Mouse (Mus musculus): ENCODE measurements around the gene Osbpl8.
"Not testable (repeated sequence)": the region's sequence is repeated elsewhere in the genome, so short reads cannot be mapped to it uniquely, and the experiment has no call there.

Gene Osbpl8

DNA sequence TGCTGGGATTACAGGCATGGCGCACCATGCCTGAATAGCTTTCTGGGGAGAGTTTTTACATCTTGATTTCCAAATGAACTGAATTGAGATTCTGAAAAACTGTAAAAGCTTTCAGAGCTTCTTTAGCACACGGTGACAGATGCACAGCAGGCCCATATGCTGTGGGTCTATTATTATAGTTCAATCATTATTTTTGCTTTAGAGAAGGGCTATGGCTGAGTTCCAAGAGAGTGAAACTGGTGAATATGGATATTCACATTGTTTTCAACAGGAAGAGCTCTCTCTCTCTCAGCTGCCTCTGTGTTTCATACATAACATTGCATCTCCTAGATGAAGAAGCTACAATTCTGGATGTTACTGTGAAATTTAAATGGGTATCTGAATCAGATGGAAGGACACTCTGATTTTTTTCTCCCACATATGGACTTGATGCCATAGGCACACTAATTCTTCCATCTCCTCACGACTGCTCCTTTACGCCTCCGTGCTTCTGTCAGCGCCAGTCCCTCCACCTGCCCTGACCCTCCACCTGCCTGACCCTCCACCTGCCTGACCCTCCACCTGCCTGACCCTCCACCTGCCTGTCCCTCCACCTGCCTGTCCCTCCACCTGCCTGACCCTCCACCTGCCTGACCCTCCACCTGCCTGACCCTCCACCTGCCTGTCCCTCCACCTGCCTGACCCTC lies 25.7 kb downstream of the Osbpl8 start:
- no peak for DNase-seq

DNA sequence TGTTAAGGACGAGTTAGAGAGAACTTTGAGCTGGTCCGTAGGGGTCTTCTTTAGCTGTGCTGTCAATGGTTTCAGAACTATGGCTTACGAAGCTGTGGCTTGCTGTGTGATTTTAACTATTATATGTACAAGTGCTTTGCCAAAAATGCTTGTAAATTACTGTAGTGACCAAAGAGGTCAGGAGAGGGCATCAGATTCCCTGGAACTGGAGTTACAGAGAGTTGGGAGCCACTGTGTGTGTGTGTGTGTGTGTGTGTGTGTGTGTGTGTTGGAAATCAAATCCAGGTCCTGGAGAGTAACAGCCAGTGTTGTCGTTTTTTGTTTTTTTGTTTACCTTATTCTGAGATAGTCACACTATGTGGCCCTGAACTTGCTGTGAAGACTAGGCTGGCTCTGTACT lies 29.0 kb downstream of the Osbpl8 start:
- DNase-seq: no peak

DNA sequence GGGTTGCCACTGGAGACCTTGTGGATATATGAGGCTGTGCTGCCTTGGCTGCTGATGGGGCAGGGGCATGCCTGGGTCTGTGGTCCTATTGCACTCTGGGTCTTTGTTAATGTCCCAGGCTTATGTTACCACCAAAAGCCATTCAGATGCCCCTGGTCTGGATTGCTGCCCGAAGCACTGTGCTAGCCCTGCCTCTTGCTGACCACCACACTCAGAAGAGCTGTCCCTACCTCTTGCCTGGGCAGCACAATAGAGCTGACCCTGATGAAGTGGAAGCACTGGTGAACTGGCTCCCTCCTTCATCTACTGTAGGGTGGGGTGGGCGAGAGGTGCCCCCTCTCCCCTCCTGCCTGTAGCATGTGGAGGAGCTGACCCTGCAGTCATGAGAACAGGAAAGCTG lies 31.6 kb downstream of the Osbpl8 start:
- no peak for DNase-seq

DNA sequence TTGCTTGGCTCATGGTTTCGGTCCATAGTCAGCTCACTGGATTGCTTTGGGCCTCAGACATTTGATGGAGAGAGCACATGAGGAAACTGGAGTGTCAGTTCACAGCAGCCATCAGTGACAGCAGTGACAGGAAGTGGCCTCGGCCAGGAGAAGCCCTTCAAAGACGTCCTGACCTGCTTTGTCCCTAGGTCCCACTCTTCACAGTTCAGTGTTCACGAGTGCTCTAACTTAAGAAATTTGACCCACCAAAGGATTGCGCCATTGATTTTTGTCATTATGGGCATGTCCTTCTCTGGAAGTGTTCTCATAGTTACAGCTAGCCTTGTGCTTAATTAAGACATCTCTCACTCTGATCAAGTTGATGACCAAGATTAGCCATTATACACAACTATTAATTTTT lies 34.2 kb downstream of the Osbpl8 start:
- not testable (repeated sequence) for DNase-seq

DNA sequence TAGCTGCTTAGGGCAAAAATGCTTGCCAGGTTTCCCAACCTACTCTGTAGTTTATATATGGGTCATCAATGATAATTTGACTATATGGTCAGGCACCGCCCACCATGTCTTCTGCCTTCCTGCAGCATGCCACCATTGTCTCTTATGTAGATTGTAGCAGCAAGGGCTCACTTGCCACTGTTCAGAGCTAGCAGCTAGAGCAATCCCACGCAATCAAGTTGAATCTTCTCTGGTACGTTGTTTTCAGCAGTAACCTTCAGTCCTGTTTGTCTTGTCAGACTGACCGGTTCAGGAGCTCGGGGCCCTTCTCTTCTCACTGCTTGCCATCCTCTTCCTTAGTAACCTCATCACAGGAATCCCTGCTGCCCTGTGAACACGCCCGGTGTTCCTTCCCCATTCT lies 36.6 kb downstream of the Osbpl8 start:
- no peak for DNase-seq

DNA sequence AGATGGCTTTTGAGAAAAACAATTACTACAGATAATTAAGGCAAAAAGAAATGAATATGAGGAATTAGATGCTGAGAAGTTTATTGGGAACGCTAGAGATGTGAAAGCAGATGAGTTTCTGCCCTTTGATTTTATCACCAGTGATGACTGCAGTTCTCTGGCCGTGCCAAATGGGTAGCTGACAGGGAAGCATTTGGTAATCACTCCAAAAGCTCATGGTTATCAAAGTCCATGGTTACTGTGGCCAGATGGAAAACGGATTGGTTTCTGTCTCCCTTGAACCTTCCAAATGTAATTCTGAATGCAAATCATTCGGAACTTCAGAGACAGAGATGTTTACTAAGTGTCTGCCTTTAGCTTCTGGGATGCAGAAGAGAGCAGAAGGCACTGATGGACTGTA lies 37.1 kb downstream of the Osbpl8 start:
- DNase-seq: no peak

DNA sequence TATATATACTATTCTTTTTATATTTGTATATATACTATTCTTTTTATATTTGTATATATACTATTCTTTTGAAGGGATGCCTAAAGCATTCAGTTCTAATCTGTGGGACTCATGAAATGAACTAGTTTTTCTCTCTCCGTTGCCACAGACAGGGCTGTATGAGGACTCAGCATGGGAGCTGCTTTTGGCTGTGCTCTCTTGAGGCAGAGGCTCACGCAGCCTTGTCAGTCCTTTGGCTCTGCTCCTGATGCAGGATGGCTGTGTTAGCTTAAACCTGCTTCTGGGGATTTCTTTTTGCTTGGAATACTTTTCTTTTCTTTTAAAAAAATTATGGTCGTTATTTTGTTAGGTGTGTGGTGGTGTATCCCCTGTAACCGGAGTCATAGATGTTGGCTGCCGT lies 39.5 kb downstream of the Osbpl8 start:
- DNase-seq: no peak

DNA sequence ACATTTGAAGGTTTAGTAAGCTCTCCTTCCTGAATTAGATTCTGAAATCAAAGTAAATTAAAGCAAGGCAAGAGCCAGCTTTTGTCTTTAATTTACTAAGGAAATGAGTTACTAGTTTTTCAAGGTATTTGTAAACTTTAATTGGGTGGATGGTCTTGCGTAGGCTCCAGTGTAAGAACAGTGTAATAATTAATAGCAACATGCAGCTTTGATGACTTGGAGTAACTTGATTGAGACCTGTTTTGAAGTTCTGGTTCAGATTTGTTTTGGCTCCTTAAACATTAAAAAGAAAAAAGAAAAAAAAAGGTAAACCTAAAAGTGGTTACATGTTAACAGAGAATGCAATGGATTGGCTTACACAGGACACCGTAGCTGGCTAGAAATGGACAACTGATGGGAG lies 40.9 kb downstream of the Osbpl8 start:
- no peak for DNase-seq

DNA sequence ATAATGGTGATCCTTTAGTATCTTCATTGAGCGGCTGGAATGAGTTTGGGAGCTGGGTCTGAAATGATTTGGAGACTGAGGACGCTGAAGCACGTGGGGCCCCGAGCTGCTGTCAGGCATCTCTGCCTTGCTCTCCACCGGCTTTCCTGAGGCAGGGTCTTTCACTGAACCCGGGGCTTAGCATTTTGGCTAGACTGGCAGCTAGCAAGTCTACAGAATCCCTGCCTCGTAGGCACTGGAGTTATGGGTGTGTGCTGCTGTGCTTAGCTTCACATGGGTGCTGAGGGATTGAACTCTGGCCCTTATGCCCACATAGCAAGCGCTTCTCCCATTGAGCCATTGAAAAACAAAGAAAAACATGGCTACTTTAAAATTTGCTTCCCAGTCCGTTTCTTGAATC lies 42.8 kb downstream of the Osbpl8 start:
- DNase-seq: no peak

DNA sequence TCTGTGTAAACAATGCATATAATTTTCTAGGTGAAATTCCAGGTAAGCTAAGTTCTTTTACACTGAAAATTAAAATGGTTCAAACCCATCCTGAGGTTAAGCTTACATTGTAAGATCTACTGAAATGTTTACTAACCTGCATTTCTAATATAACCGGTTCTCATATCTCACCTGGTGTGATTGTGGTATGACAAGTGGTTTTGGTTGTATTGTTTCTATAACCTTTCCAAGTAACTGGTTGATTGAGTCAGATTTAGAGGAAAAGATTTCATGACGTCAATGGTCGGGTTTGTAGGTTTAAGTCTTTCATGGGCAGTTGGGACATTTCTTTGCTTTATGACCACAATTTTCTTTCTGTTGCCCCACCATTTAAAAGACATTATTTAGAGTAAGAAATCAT lies 49.5 kb downstream of the Osbpl8 start:
- no peak for DNase-seq

DNA sequence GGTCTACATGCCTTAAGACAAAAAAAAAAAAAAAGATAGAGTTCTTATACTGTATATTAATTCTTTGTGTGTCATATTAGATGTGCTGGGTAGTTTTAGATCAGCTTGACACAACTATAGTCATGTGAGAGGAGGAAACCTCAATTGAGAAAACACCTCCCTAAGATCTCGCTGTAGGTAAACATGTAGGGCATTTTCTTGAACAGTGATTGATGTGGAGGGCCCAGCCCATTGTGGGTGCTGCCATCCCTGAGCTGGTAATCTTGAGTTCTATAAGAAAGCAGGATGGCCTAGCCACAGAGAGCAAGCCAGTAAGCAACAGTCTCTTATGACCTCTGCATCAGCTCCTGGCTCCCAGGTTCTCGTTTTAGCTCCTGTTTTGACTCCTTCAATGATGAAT lies 50.1 kb downstream of the Osbpl8 start:
- no peak for DNase-seq

DNA sequence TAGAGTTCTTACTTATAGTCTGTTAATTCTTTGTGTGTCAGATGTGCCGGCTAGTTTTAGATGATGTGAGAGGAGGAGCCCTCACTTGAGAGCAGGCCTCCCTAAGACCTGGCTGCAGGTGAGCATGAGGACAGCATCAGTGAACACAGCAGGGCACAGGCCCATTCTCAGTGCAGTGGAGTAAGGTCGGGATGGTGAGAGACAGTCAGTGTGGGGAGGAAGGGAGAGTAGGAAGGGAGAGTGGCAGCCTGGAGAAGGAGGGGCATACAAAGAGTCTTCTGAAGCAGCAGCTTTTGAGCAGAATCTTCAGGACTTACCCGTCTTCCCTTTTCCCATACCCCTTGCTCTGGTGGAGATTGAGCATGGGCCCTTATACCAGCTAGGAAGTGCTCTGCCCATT lies 51.0 kb downstream of the Osbpl8 start:
- no peak for DNase-seq

DNA sequence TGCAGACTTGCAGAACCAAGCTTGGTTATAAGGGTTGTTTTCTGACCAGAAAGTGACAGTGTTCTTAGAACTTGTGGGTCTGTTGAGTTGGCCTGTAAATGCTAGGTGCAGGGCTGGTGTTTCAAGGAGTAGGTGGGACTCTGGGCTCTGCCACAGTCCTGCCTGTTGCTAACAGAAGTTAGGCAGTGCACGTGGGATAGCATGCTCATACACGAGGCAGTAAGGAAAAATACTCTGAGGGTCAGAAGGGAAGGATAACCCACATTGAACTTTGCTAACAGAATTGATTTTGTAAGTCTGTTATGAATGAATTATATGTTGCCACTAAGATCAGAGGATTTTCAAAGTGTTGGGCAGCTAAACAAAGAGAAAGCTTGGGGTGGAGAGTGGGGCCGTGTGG lies 51.6 kb downstream of the Osbpl8 start:
- DNase-seq: no peak

DNA sequence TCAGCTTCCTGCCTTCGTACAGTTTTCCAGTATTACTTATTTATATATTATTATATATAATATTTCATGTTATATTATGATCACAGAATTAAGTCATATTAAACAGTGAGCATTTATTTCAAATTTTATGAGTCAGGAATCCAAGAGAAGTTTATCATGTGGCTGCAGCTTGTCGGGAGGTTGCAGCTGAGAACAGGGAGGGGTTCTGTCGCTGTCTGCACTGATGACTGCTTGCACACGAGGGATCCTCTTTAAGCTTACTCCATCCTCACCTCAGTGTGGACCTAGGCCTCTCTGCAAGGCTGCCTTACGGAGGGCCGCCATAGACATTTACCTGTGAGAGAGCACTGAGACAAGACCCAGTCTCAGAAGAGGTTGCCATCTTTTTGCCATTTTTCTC lies 58.0 kb downstream of the Osbpl8 start:
- no peak for DNase-seq

DNA sequence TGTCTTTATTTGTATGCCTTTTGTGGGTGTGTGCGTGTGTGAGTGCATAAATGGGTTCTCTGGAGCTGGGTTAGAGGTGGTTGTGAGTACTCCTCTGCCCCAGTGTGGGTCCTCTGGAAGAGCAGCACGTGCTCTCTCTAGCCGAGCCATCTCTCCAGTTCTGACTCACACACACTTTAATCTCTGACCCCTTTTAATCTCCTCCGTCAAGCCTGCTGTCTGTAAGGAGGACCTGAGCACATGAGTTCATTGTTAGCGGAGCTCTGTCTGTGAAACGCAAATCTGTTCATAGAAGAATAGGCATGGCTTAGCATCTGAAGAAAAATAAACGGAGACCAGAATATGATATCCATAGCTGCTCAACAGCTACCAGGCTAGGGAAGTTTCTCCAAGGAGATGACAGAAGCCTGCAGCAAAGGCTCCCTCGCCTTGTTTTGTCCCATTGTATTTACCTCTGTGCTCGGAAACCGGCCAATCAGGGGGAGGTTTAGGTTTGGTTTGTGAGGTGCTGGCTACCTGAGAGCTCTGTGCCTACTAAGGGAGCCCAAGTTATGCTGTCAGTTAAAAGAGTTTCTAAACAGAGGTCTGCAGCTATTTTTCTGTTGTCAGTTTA lies 58.8 kb downstream of the Osbpl8 start:
- no peak for DNase-seq

DNA sequence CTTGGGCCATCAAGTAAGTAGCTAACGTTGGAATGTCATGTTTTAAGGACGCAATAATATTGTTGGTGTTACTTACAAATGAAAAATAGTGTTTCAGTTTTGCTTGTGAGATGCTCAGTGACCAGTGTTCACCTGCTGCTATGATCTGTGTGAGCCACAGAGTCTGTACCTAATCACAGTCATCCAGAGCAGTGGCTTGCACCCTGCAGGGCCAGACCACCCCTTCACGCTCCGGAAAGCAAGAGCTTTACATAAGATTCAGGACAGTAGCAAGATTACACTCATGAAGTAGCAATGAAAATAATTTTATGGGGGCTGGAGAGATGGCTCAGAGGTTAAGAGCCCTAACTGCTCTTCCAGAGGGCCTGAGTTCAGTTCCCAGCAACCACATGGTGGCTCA lies 60.1 kb downstream of the Osbpl8 start:
- DNase-seq: no peak

DNA sequence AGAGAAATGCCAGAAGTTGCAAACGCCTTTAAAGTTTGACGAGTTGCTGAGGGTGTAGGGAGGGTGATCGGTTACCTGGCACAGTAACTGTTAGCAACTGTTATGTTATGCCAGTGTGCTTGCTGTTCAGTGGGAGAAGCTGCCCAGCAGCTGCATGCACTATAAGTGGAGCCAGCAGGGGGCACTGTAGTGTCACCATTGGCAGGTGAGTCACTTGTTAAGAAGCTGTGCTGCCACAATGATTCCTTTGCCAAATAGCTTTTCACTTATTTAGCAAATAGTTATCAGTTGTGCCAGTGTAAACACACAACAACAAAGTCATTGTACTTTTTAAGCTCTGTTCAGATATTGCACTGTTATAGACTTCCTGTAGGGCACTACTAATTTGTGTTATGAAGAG lies 62.0 kb downstream of the Osbpl8 start:
- peak; percentile 93 for DNase-seq

DNA sequence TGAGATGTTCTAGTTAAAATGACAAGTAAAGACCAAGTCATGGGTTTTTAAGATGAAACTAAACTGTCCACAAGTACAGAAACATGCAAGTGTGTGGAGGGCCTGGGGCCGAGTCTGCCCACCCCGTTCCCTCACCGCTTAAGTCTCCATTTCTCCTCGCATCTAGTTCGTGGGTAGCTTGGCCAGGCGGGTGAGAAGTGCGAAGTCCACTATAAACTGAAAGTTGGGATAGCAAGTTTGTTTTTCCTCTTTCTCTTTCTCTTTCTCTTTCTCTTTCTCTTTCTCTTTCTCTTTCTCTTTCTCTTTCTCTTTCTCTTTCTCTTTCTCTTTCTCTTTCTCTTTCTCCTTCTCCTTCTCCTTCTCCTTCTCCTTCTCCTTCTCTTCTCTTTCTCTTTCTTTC lies 67.7 kb downstream of the Osbpl8 start:
- DNase-seq: not testable (repeated sequence)

DNA sequence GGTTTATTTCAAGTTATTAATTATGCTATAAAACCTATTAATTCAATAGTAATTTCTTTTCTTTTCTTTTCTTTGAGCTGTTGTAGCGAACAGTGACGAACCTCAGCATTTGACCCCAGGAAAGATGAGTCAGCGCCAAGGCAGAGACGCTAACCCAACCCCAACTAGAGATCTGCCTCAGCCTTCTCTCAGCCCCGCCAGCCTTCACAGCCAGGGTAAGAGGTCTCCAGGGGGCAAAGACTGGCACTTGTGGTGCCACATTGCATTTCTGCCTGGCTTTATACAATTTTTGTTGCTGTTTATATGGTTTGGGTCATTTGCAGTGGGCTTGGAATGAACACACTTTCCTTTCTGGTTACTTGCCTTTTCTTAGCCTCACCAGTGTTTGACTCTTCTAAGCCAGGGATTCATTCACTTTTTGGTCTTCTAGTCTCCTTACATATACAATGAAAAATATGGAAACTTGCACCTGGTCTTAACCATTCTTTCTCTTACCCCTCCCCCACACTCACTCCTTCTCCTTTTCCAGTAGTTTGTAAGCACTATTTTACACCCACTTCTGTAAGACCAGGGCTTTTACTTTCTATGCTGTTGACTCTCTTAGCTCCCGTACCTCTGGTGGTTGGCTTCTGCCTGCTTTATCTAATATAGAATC lies 69.1 kb downstream of the Osbpl8 start:
- DNase-seq: no peak

DNA sequence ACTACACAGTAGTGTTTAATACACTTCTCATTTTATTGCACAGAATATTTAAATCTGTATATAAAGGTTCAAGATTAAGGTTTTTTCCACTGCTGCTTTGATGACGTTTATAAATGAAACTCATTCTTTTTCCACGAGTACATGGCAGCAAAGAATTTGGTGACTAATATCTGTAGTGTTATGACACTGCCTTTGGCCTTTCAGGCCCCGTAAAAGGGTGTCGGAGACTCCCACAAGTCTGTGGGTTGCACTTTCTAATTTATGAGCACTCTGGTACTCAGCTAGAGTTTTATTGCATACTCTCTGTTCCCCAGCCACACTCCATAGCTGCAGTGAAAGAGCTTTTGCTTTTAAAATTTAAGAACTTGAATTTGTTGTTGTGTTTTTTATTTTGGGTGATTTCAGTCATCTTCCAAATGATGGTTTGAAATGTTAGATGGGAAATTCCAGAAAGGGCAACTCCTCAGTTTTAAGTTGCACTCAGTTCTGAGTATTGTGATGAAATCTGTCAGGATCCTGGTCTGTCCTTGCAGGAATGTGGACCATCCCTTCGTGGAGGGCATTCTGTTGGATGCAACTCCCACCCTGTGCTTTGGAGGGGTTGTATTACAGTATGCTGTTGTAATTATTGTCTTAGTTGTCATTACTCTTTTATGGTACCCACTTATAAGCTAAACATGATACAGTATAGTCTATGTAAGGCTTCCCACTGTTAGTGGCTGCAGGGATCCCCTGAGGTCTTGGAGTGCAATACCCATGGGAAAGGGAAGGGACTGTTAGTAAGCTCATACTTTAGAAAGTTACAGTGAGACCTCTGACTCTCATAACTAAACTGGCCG lies 70.1 kb downstream of the Osbpl8 start:
- no peak for DNase-seq

DNA sequence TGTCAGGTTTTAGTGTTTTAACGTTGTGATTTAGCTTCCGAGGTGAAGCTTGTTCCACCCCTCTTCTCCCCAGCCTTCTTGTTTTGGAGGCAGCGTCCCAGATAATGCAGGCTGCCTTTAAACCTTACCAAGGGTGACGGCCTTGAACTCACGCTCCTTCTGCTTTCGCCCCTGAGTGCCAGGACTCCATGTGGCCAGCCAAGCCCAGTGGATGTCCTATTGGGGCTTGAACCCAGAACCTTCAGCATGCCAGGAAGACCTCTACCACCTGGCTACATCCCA lies 70.7 kb downstream of the Osbpl8 start:
- no peak for DNase-seq

DNA sequence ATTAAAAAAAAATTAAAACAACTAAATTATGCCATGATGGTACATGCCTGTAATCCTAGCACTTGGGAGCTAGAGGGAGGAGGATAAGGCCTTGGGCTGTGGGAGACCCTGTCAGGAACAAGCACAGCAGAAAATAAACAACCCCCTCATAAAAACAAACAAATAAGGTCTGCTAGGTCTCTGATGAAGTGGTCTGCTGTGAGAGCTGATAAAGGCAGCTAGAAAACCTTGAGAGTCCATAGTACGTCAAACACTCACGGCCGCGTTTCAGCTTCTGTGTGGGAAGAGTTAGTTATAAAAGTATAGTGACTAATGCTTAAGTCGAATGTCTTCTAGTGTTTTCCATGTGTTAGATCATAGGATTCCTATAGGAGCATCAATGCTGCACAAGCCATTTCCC lies 72.9 kb downstream of the Osbpl8 start:
- no peak for DNase-seq

DNA sequence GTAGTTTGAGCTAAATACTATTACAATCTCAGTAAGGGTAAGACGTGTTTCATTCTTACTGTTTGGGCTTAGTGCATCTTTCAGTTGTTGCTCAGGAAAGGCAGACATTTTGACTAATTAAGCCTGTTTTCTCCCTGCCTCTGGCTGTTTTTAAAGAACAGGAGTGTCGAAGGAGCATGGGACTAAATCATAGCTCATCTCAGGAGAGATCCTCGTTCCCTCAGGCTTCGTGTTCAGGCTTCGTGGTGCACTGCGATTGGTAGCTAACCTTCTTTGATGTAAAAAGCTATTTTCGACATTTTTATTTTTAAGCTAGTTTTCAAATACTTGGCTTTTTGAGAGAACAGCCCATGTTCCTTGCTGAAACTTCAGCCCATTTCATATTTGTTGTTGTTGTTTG lies 78.1 kb downstream of the Osbpl8 start:
- DNase-seq: no peak

DNA sequence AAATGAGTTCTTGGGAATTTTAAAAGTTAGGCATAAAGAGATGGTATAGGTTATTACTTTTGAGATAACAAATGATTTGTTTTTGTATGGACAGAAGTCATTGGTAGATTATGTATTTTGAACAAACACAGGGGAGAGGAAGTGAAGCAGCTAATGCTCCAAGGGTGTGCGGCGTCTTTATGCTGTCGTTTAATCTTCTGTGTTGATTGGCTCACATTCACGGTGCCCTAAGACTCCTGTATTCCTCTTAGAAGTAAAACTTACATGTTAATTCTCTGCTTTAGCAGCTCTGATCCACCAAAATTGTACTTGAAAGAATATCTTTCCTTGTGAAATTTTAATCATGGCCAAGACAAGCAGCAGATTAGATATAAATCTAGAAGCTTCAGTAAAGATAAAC lies 83.1 kb downstream of the Osbpl8 start:
- DNase-seq: no peak
